Mouse (Mus musculus): Measurements from ENCODE around the gene Ltv1. TPM values are rescaled to one million over a fixed set of nuclear protein-coding genes. Genes with fewer than 3 reads are reported as not detected.

Ltv1 gene
- polyA plus RNA-seq, 1 experiment, result 10.0 TPM

DNA sequence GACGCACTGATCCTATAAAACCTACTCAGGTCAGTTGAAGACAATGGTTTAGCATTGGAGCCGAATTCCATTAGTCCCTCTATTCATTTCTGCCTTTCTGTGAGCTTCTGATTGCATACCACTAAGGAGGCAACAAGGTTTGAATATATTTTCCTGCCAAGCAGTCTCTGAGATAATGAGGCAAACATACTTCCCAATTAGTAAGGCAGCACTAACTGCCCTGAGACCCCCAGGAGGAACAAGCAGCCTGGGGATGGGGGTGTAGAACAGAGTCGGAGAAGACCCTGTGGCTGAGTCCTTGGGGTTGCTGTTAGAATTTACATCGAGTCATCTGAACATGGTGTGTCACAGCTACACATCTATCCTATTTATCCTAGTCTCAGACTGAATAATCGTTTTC is 37.6 kb downstream of the Ltv1 start:
- no peaks in the 10 kb centered on the region for H3K4me1 ChIP-seq (ENCODE audit: control insufficient read depth, insufficient read depth, low read length)
- no peak overlapping the region for H3K27ac ChIP-seq (ENCODE audit: insufficient read depth, low read depth, low read length)
- TF ChIP-seq CTCF (conservative IDR thresholded peaks at IDR 0.05; ENCODE audit: insufficient read depth, insufficient read length, low read depth, low read length) (no peak), POLR2A (IDR thresholded peaks at IDR 0.05; ENCODE audit: low read depth, low read length) (no peak)
- H3K36me3 ChIP-seq (ENCODE audit: control insufficient read depth, insufficient read depth, low read length), result no peaks in the 10 kb centered on the region
- no peak for DNase-seq
- WGBS, result 91% methylated on average over 5 of the region's 5 CpGs
- H3K27me3 ChIP-seq (replicated peaks; ENCODE audit: control insufficient read depth, insufficient read depth, low read length), result no peaks in the 10 kb centered on the region
- H3K4me3 ChIP-seq (ENCODE audit: insufficient read depth, low read depth, low read length), result no peak overlapping the region

DNA sequence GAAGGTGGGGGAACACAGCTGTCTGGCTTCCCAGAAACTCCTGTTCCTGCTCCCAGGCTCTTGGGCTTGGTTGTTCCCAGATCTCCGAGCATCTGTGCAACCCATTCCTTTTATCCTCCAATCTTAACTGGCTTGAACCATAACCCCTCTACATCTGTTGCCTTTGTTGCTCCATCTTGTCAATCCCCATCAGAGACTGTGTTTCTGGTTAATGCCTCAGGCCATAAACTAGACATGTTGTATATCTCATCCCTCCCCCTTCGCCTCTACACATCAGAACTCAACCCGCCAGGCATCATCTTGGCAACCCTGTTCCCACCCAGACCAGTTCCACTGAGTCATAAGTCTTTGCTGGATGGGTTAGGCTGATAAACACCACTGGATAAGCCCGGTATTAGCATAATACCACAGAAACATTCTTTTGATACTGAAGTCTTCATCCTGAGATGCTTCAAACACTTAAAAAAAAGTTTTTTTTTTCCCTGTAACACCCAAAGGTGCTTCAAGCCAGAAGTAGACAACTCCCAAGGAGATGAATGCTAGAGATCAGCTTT is 40.1 kb downstream of the Ltv1 start:
- Histone ChIP-seq H3K27me3 (replicated peaks; ENCODE audit: control insufficient read depth, insufficient read depth, low read length) (no peaks in the 10 kb centered on the region), H3K4me3 (ENCODE audit: insufficient read depth, low read depth, low read length) (no peak overlapping the region), H3K4me1 (ENCODE audit: control insufficient read depth, insufficient read depth, low read length) (no peaks in the 10 kb centered on the region), H3K27ac (ENCODE audit: insufficient read depth, low read depth, low read length) (no peak overlapping the region), H3K36me3 (ENCODE audit: control insufficient read depth, insufficient read depth, low read length) (no peaks in the 10 kb centered on the region)
- TF ChIP-seq POLR2A (IDR thresholded peaks at IDR 0.05; ENCODE audit: low read depth, low read length) (no peak), CTCF (conservative IDR thresholded peaks at IDR 0.05; ENCODE audit: insufficient read depth, insufficient read length, low read depth, low read length) (no peak)
- no peak for DNase-seq
- WGBS, result 97% methylated on average over 4 of the region's 4 CpGs

DNA sequence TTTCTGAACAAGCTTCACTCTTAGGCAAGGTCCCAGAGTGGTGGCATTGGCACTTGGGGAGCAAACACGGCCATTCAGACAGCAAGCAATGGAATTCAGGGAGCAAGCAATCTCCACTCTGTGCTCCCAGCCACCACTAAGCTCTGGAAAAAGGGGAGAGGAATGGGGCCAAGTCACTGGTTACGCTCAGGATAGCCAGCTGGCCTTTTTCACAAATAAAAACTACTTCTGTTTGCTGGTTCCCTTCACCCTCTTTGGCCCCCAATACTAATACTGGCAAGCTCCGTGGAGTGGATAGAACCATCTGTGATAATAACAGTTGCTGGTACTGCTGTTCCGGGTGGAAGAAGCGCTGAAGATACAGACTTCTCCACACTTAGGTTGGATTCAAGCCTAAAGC is 41.6 kb downstream of the Ltv1 start:
- no peaks in the 10 kb centered on the region for H3K4me1 ChIP-seq (ENCODE audit: control insufficient read depth, insufficient read depth, low read length)
- no peak overlapping the region for H3K4me3 ChIP-seq (ENCODE audit: insufficient read depth, low read depth, low read length)
- no peak overlapping the region for H3K27ac ChIP-seq (ENCODE audit: insufficient read depth, low read depth, low read length)
- peak; percentile 20 for DNase-seq
- whole genome bisulfite sequencing, result 63% methylated on average over 5 of the region's 5 CpGs
- H3K27me3 ChIP-seq (replicated peaks; ENCODE audit: control insufficient read depth, insufficient read depth, low read length), result no peaks in the 10 kb centered on the region
- H3K36me3 ChIP-seq (ENCODE audit: control insufficient read depth, insufficient read depth, low read length), result no peaks in the 10 kb centered on the region
- TF ChIP-seq POLR2A (IDR thresholded peaks at IDR 0.05; ENCODE audit: low read depth, low read length) (no peak), CTCF (conservative IDR thresholded peaks at IDR 0.05; ENCODE audit: insufficient read depth, insufficient read length, low read depth, low read length) (no peak)

DNA sequence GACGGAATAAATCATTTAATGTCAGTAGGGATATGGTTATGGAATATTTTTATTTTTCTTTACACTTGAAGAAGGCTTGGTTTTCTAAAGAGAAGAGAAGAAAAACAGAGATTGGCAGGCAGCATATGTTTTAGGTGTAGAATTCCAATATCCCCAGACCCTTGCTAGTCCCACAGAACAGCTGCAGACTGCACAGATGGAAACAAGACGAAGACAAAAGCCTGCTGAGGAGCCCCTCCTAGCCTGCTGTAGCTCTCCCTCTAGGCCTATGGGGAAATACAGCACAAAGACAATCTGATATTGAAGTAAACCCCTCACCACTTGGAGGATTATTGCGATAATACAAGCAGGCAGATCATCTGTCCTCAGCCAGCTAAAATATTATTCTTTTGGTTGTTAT is 42.5 kb downstream of the Ltv1 start:
- 88% methylated on average over 3 of the region's 3 CpGs for whole genome bisulfite sequencing
- TF ChIP-seq CTCF (conservative IDR thresholded peaks at IDR 0.05; ENCODE audit: insufficient read depth, insufficient read length, low read depth, low read length), result no peak
- TF ChIP-seq POLR2A (IDR thresholded peaks at IDR 0.05; ENCODE audit: low read depth, low read length), result no peak

DNA sequence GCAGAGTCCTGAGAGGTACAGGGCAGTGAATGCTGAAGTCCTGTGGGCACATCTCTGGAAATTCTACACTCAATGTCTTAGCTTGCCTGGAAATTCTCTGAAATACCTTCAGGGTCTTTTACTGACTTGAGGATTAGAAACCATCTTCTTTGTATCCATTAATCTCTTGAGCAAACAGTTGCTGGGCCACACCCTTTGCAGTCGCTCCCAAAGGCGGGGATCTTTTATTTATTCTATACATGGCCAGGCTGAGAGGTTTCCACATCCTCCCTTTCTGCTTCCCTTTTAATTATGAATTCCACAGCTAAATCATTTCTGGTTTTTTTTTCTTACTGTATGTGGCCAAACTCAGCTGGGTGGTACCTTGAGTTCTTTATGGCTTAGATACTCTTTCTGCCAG is 52.5 kb downstream of the Ltv1 start:
- H3K36me3 ChIP-seq (ENCODE audit: control insufficient read depth, insufficient read depth, low read length), result no peaks in the 10 kb centered on the region
- H3K27me3 ChIP-seq (replicated peaks; ENCODE audit: control insufficient read depth, insufficient read depth, low read length), result no peaks in the 10 kb centered on the region

More for the DNA sequence above, 42.5 kb downstream of the Ltv1 start:
- no peak for DNase-seq
- no peak overlapping the region for H3K27ac ChIP-seq (ENCODE audit: insufficient read depth, low read depth, low read length)
- H3K4me1 ChIP-seq (ENCODE audit: control insufficient read depth, insufficient read depth, low read length), result no peaks in the 10 kb centered on the region
- no peaks in the 10 kb centered on the region for H3K27me3 ChIP-seq (replicated peaks; ENCODE audit: control insufficient read depth, insufficient read depth, low read length)
- no peak overlapping the region for H3K4me3 ChIP-seq (ENCODE audit: insufficient read depth, low read depth, low read length)
- no peaks in the 10 kb centered on the region for H3K36me3 ChIP-seq (ENCODE audit: control insufficient read depth, insufficient read depth, low read length)

DNA sequence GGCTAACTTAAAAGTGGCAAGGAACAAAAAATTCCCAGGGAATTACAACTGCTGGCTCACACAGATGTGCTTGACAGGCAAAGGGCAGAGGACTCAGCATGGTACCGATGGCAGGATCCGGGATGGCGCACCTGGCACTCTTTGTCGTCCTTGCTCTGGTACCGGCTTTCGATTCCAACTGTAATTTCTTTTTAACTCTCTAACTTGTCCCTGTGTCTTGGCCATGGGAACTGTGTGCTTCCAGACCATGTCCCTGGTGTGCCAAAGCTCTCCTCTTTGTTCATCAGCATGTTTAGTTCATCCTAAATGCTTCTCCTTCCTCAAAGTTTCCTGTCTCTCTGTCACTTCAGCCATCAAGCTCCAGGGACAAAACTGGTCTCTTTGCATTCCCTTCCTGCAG is 55.1 kb downstream of the Ltv1 start:
- no peaks in the 10 kb centered on the region for H3K36me3 ChIP-seq (ENCODE audit: control insufficient read depth, insufficient read depth, low read length)
- H3K27me3 ChIP-seq (replicated peaks; ENCODE audit: control insufficient read depth, insufficient read depth, low read length), result no peaks in the 10 kb centered on the region
- 93% methylated on average over 6 of the region's 6 CpGs for WGBS
- no peak overlapping the region for H3K4me3 ChIP-seq (ENCODE audit: insufficient read depth, low read depth, low read length)
- TF ChIP-seq POLR2A (IDR thresholded peaks at IDR 0.05; ENCODE audit: low read depth, low read length) (no peak), CTCF (conservative IDR thresholded peaks at IDR 0.05; ENCODE audit: insufficient read depth, insufficient read length, low read depth, low read length) (no peak)
- DNase-seq, result no peak
- no peak overlapping the region for H3K27ac ChIP-seq (ENCODE audit: insufficient read depth, low read depth, low read length)
- H3K4me1 ChIP-seq (ENCODE audit: control insufficient read depth, insufficient read depth, low read length), result no peaks in the 10 kb centered on the region

More for the DNA sequence above, 52.5 kb downstream of the Ltv1 start:
- Histone ChIP-seq H3K4me3 (ENCODE audit: insufficient read depth, low read depth, low read length) (no peak overlapping the region), H3K27ac (ENCODE audit: insufficient read depth, low read depth, low read length) (no peak overlapping the region), H3K4me1 (ENCODE audit: control insufficient read depth, insufficient read depth, low read length) (no peaks in the 10 kb centered on the region)
- TF ChIP-seq POLR2A (IDR thresholded peaks at IDR 0.05; ENCODE audit: low read depth, low read length) (no peak), CTCF (conservative IDR thresholded peaks at IDR 0.05; ENCODE audit: insufficient read depth, insufficient read length, low read depth, low read length) (no peak)
- 81% methylated on average over 2 of the region's 2 CpGs for WGBS
- DNase-seq, result no peak

DNA sequence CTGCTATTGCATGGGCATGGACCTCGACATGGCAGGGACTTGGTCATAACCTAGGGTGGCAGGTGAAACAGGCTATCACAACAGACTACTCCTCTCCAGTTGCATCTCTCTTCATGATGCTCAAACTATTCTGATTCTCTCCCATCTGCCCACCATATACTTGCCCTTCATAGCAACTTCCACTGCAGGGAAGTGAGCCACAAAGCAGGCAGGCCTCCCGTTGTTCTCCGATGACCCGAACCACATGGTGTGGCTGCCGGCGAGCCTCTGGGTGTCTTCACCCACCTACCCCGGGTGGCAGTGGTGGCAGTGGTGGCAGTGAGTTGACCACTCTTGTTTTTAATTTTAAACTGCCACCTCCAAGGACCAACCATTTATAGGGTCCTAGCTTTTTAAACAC is 57.2 kb downstream of the Ltv1 start:
- no peak for DNase-seq
- WGBS, result 92% methylated on average over 7 of the region's 7 CpGs
- TF ChIP-seq CTCF (conservative IDR thresholded peaks at IDR 0.05; ENCODE audit: insufficient read depth, insufficient read length, low read depth, low read length) (no peak), POLR2A (IDR thresholded peaks at IDR 0.05; ENCODE audit: low read depth, low read length) (no peak)

More for the DNA sequence above, 57.2 kb downstream of the Ltv1 start:
- Histone ChIP-seq H3K27ac (ENCODE audit: insufficient read depth, low read depth, low read length) (no peak overlapping the region), H3K27me3 (replicated peaks; ENCODE audit: control insufficient read depth, insufficient read depth, low read length) (no peaks in the 10 kb centered on the region), H3K36me3 (ENCODE audit: control insufficient read depth, insufficient read depth, low read length) (no peaks in the 10 kb centered on the region), H3K4me3 (ENCODE audit: insufficient read depth, low read depth, low read length) (no peak overlapping the region), H3K4me1 (ENCODE audit: control insufficient read depth, insufficient read depth, low read length) (no peaks in the 10 kb centered on the region)
